Comparison of ENCODE assay signal across 10 mouse cellular contexts in the genomic region with DNA sequence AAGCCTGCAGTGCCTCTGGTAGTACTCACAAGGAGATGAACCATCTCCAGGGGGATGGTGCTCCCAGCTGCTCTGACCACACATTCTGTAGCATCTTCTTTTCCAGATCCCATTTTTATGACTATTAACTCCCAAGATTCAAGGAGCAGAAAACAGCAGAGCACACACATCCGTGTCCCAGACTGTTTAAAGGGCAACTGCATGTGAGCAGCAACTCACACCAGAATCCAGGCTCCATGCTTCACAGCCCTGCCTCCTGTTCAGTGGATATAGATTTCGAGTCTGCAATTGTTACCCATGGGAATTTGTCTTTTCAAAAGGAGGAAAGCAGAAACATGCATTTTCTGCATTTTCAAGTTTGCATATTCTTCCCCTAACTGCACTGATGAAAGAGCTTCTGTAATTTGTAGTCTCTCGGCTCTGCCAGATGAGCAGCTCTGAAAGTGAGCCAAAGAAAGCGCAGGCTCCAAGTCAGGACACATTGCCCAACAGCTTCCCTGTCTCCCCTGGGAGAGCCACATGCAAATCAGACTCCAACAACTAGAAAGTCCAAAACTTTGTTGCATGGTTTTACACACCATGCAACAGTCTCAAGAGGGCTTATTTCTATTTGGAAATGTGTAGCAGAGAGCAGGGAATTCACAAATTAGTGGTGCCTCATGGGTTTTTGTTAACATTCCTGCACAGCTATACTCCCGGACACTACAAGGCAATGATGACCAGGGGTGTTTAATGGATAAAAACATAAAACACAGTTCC.
DNase-seq lines count a peak whose midpoint lies in the region; ATAC-seq lines count a peak whose summit lies in the region.
"Had no signal": no experiment of that assay in that cellular context is flagged by ENCODE, and none has a peak within 500 bp of the region (broad histone marks: within the 10 kb centered on the region; RNA-seq: fewer than 3 reads in every experiment).

No protein-coding gene starts in this region.

- no peak overlapping the region for H3K27ac ChIP-seq in hindbrain, embryonic 14.5 days
- no peak overlapping the region for H3K27ac ChIP-seq in hindbrain, embryonic 10.5 days
- H3K27ac ChIP-seq in midbrain, embryonic 16.5 days (ENCODE audit: low read length) = no peak overlapping the region
- H3K27ac ChIP-seq: heart, embryonic 13.5 days had no signal

- peak; percentile 63 for DNase-seq in hindbrain, embryonic 14.5 days (ENCODE audit: low spot score)
- no peak for DNase-seq in hindbrain, embryonic 10.5 days (ENCODE audit: low spot score)
- peak; percentile 82 for DNase-seq in MN1 (ENCODE audit: low spot score)
- peak; percentile 69 for DNase-seq in fat pad, adult 2 months (ENCODE audit: extremely low read depth, low read depth, low spot score)
- peak; percentile 46 for DNase-seq in kidney, adult 9 months
- no peak for DNase-seq in frontal cortex, postnatal 14 days (ENCODE audit: low spot score in 2 of 2)

- no peaks in the 10 kb centered on the region for H3K9me3 ChIP-seq in hindbrain, embryonic 14.5 days (ENCODE audit: control insufficient read depth, low read length)
- no peaks in the 10 kb centered on the region for H3K9me3 ChIP-seq in hindbrain, embryonic 10.5 days
- H3K9me3 ChIP-seq in midbrain, embryonic 16.5 days (replicated peaks; ENCODE audit: control insufficient read depth, low read length, poor library complexity, severe bottlenecking) = no peaks in the 10 kb centered on the region
- H3K9me3 ChIP-seq: heart, embryonic 13.5 days; megakaryocyte, embryonic 14.5 days had no signal

- no peak overlapping the region for H3K4me3 ChIP-seq in hindbrain, embryonic 14.5 days (replicated peaks; ENCODE audit: low read length)
- H3K4me3 ChIP-seq in hindbrain, embryonic 10.5 days = no peak overlapping the region
- no peak overlapping the region for H3K4me3 ChIP-seq in midbrain, embryonic 16.5 days (ENCODE audit: low read depth, low read length)
- H3K4me3 ChIP-seq: heart, embryonic 13.5 days; megakaryocyte, embryonic 14.5 days had no signal

- no peak overlapping the region for H3K4me2 ChIP-seq in hindbrain, embryonic 14.5 days (replicated peaks)
- H3K4me2 ChIP-seq in midbrain, embryonic 16.5 days (ENCODE audit: low read length) = no peak overlapping the region
- H3K4me2 ChIP-seq: heart, embryonic 13.5 days had no signal

- no peak overlapping the region for H3K9ac ChIP-seq in hindbrain, embryonic 14.5 days
- H3K9ac ChIP-seq in midbrain, embryonic 16.5 days (ENCODE audit: low read depth, low read length) = no peak overlapping the region
- H3K9ac ChIP-seq: heart, embryonic 13.5 days had no signal

- H3K36me3 ChIP-seq in hindbrain, embryonic 14.5 days (replicated peaks; ENCODE audit: control insufficient read depth, insufficient read depth) = no peaks in the 10 kb centered on the region
- no peaks in the 10 kb centered on the region for H3K36me3 ChIP-seq in hindbrain, embryonic 10.5 days
- no peaks in the 10 kb centered on the region for H3K36me3 ChIP-seq in midbrain, embryonic 16.5 days (ENCODE audit: control insufficient read depth, insufficient read depth, low read length)
- H3K36me3 ChIP-seq: heart, embryonic 13.5 days had no signal

- H3K27me3 ChIP-seq in hindbrain, embryonic 14.5 days (ENCODE audit: control insufficient read depth, insufficient read depth, low read length) = no peaks in the 10 kb centered on the region; the same call in 1 of the 2 replicates
- H3K27me3 ChIP-seq in hindbrain, embryonic 10.5 days (ENCODE audit: insufficient read depth, poor library complexity, severe bottlenecking) = no peaks in the 10 kb centered on the region
- no peaks in the 10 kb centered on the region for H3K27me3 ChIP-seq in midbrain, embryonic 16.5 days (ENCODE audit: control insufficient read depth, insufficient read depth, low read depth, low read length)
- H3K27me3 ChIP-seq: heart, embryonic 13.5 days; megakaryocyte, embryonic 14.5 days had no signal

- 55% methylated on average over 5 of the region's 5 CpGs for WGBS in hindbrain, embryonic 14.5 days
- 76% methylated on average over 5 of the region's 5 CpGs for WGBS in hindbrain, embryonic 10.5 days
- 54% methylated on average over 5 of the region's 5 CpGs for WGBS in midbrain, embryonic 16.5 days

- ATAC-seq in hindbrain, embryonic 14.5 days (ENCODE audit: low FRiP score) = no peak
- ATAC-seq in midbrain, embryonic 16.5 days = peak; percentile 80
- no peak for ATAC-seq in cerebellum, adult (ENCODE audit: insufficient number of reproducible peaks, low FRiP score, low TSS enrichment)

- H3K4me1 ChIP-seq in hindbrain, embryonic 14.5 days (replicated peaks; ENCODE audit: control insufficient read depth, insufficient read depth, low read length) = no peaks in the 10 kb centered on the region
- H3K4me1 ChIP-seq in hindbrain, embryonic 10.5 days (replicated peaks) = no peaks in the 10 kb centered on the region
- H3K4me1 ChIP-seq in midbrain, embryonic 16.5 days (ENCODE audit: control insufficient read depth, insufficient read depth, low read length) = 0 out of 2 replicates have a peak, but pooled peaks cover 2% of the 10 kb centered on the region

Comparison
In these comparisons a context has a peak if more than half of its experiments do, and no peak if none do; other contexts are left out.
1. DNase-seq: peak in hindbrain, embryonic 14.5 days (single experiment), MN1 (single experiment), fat pad, adult 2 months (single experiment) and kidney, adult 9 months (single experiment); none in hindbrain, embryonic 10.5 days (single experiment) and frontal cortex, postnatal 14 days (0 of 2).